Mouse (Mus musculus) WW6 (cell line): ENCODE results near the gene Pdgfa.

Experiments used
- DNase-seq: peaks from one replicate; pipeline ENCODE4 v3.0.0-alpha.2; 2013; ENCODE audit warnings: low read depth, low spot score

Gene Pdgfa

DNA sequence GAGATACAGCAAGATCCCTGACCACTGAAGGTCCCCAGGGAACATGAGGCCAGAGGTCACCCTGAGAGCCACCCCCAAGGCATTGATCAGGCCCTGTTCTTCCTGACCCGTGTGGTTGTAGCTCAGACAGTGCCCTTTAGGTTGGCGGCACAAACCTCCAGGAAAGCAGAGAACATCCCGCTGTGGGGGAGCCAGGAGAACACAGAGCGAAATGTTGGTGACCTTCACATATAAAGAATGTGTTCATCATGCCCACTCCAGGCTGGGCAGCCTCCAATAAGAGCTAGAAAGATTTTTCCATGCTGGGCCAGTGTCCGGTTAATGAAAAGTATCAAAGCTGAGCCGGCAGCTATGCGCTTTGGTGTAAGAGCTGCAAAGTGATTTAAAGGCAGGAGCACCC, 43.2 kb downstream of the Pdgfa start:
- no peak for DNase-seq

DNA sequence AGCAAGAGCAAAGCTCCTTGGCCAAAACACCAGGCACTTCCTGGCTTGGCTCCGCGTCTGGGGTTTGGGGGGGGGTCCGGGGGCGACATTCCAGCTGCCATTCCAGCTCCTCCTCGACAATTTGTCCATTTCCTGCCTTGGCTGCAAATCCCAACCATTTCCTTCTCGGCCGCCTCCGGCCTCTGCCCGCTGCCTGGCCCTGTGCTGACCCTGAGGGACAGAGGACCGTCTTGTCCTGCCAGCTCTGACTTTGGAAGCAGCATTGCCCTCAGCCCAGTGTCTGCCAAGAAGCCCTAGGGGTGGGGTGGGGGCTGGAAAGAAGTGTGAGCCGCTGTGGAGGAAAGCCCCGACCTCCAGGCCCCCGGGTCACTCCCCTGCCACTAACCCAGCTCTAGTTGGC, 44.2 kb downstream of the Pdgfa start:
- no peak for DNase-seq

DNA sequence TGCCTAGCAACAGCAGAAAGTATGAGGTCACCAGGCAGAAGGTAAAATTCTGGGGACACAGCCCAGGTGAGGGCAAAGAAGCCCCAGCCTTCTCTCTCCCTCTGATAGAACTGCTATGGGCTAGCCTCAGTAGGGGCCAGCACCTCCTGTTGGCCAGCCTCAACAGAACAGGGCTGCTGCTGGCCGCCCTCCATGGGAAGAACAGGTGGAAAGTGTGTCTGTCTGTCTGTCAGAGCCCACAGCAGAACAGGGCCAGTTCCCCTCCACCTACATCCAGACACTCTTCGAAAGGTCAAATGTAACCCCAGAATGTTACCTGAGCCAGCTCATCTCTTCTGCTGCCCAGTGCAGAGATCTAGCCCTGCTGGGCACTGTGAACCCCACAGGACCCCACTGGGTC, 45.9 kb downstream of the Pdgfa start:
- DNase-seq: no peak

DNA sequence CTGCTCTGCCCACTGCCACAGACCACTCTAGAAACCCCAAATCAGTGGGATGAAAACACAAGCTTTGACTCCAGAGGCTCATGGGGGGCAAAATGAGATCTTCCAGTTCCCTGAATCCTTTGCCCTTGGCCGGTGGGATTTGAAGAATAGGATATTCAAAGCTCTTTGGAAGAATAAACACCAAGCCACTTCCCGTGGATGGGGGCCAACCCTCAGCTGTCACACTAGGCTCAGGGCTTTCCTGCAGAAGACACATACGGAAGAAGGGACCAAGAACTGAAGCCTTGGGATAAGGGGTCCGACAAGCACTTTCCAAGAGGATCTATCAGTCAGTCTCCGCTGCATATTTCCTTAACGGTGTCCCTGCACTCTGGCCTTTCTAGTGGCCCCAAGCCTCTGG, 48.0 kb downstream of the Pdgfa start:
- no peak for DNase-seq

DNA sequence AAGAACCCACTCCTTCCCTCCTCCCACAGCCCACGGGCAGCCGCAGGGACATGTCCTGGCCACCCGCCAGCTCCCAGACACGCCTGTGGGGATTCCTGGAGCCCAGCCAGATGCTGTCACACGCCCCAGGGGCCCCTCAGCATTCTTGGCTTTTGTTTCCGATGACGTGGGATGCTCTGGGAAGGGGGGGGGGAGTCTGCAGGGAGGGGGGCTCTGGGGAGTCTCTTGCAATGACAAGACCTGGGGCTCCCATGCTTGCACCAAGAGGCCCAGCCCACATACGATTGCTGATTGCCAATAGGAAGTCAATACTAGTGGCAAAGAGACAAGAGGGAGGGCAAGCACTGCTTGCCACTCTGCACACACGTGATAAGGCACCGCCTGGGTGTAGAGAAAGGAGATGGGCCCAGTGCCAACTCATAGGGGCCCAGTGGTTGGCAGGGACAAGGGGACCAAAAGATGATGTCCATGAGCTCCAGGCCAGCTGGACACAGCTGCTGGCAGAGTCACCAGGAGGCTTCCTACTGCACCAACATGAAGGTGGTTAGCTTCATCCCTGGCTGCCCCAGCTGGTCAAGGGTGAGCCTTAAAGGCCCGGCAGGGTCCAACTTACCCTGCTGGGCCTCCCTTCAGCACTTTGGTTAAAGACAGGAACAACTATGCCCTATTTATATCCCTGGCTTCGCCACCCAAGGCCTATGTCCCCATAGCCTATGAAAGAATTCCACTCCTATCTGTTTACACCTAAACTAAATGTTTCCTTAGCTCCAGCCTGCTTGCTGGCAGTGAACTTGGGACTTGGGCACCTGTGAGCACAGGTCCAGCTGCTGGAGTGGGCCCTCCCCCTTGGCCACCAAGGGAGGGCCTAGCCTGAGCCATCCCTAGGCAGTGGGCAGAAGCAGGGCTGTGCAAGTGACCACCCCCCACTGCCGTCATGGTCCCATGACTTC, 48.9 kb downstream of the Pdgfa start:
- DNase-seq: no peak

DNA sequence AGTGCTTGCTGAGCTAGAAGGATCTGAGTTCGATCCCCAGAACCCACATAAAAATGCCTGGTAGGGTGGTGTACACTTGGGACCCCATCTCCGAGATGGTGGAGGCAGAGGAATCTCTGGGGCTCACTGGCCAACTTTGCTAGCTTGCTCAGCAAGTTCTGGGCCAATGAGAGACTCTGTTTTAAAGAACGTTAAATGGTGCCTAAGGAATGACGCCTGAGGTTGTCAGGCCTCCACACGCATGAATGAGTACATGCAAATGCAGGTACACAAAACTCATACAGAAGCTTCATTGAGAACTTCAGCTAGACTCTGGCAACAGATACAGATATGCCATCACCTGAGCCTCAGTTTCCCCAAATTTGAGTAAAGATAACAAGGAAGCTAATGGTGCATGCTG, 49.7 kb downstream of the Pdgfa start:
- DNase-seq: no peak

DNA sequence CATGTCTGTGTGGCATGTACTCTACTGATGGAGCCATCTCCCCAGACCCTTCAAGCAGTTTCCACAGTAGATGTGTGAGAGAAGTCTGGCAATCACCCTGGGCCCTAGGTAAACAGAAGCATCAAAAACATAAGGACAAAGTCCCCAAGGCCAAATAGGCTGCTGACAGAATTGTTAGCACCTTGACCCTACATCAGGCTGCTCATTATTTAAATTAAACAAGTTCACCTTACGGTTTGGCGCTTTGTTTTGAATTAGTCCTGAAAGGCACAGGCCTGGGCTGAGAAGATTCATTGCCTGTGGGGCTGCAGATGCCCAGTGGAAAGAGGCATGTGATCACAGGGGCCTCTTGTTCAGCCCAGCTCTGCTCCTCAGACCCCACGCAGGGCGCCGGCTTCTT, 50.2 kb downstream of the Pdgfa start:
- DNase-seq: no peak

DNA sequence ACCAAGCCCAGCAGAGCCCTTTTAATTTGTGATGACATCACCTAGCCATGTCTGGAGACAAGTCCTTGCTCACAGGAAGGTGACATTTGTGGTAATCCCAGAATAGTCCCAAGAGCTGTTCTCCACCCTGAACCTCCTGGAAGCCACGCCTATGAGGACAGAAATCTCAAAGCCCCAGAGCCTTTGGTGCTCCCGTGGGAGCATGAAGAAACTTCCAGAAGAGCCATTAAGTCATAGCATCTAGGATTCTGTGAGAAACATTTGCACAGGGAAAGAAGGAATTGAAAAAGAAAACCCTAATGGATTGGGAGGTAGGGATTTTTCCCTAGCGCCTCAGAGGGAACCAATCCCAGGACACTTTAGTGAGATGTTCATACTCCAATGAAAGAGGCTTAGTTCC, 52.2 kb downstream of the Pdgfa start:
- no peak for DNase-seq

DNA sequence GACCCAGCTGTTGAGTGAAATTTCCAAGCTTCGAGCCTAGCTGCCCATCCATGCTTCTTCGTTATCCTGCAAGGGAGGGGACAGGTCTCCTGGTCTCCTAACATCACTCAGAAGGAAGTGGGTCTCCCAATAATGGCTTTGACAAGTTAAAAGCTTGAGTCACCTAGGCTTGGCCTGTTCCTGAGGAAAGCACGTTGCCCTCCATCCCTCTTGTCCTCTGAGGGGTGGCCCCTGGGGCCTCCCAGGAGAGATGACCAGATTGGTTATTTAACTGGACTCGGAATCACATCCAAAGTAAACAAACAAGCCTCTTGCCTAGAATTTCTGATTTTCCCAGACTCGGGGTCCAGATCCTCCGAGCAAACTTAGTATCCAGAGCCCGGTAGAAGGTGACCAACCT, 52.6 kb downstream of the Pdgfa start:
- DNase-seq: no peak

DNA sequence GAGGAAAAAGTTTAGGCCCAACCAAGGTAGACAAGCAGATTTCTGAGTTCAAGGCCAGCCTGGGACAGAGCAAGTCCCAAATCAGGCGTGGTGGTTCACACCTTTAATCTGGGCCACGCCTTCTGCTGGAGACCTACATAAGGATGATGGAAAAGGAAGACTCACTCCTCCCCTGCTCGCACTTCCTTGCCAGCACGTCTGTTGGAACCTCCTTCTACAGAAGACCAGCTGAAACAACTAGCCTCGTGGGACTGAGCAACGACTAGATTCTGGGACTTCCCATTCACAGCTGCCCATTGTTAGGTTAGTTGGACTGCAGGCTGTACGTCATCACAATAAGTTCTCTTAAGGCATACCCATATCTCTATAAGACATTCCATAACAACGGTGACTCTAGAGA, 55.3 kb downstream of the Pdgfa start:
- DNase-seq: no peak

DNA sequence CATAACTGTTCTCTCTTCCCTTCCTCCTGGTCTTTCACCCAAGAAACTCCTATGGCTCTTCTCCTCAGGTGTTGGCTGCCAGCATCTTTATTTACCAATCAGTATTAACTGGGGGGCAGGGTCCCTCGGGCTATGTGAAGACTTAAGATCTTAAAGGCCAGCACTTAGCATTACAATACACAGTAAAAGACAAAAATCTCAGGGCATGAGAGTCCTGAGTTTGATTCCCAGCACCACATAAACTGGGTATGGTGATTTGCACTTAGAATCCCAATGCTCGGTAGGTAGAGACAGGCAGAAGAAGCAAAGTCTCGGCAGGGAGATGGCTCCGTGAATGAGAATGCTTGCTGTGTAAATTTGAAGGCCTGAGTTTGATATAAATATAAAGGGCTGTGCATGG, 56.6 kb downstream of the Pdgfa start:
- no peak for DNase-seq

DNA sequence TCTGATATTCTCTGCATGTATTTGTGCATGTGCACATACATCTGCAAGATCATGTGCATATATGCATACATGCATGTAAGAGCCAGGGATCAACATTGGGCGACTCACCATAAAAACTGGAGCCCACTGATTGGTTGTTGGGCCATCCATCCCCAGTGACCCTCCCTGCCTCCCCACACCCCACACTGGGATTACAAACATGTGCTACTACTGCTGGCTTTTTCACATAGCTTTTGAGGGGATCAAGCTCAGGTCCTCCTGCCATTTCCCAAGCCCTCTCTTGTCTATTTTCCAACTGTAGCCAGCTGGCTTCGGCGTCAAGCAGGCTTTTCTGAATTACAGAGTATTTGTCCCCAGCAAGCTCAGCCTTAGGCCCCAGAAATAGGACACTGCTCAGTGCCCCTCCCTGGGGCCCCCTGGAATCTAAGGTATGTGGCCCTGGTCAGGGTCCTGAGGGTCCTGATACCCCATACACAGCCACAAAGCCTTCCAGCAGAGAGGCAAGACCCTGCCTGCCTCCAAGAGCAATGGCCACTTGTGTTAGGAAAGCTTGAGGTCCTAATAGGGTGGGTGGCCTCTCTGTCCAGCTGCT, 58.5 kb downstream of the Pdgfa start:
- no peak for DNase-seq

DNA sequence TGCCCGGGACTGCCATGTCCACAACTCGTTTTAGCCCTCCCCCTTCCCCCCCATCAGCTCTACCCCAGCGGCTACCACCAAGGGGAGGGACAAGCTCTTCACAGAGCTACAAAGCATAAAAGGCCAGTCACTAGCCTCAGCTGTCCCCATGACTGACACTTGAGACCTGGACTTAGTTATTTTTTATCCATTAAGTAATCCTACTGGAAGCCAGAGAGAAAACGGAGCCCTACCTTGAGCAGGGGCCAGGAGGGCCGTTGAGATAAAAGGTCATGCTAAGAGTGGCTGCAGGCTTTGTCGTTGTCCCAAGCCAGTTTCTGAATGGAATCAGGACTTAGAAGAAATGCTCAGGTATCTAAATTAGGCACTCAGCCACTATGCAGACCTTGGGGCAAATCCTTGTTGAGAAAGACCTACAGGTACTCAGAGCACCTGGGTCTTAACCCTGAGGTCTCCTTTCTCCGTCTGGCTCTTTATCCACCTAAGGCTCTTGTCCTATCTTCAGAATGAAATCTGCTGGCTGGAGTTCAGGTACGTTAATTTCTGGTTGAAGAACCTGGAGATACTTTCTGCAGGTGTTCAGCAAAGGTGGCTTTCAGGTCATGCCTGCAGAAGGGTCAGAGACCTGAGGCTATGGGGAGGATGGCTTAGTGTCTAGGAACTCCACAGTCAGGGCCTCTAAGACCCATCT, 60.6 kb downstream of the Pdgfa start:
- DNase-seq: no peak

DNA sequence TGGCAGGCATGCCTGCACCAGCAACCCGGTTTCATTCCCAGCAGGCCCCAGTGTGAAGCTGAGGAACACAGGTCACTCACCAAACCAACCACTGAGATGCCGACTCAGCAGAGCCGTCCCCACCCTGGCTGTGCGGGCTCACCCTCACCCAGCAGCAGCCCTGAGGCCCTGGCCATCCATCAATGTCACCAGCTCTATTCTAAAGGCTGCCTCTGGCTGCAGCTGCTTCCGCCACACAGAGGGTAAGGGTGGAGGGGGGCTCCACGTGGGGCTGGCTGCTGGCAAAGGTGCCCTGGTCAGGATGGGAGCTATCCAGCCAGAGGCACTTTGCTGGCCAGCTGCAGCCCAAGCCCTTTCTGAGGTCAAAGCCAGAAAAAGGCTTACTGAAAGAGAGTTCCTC, 62.6 kb downstream of the Pdgfa start:
- DNase-seq: no peak

DNA sequence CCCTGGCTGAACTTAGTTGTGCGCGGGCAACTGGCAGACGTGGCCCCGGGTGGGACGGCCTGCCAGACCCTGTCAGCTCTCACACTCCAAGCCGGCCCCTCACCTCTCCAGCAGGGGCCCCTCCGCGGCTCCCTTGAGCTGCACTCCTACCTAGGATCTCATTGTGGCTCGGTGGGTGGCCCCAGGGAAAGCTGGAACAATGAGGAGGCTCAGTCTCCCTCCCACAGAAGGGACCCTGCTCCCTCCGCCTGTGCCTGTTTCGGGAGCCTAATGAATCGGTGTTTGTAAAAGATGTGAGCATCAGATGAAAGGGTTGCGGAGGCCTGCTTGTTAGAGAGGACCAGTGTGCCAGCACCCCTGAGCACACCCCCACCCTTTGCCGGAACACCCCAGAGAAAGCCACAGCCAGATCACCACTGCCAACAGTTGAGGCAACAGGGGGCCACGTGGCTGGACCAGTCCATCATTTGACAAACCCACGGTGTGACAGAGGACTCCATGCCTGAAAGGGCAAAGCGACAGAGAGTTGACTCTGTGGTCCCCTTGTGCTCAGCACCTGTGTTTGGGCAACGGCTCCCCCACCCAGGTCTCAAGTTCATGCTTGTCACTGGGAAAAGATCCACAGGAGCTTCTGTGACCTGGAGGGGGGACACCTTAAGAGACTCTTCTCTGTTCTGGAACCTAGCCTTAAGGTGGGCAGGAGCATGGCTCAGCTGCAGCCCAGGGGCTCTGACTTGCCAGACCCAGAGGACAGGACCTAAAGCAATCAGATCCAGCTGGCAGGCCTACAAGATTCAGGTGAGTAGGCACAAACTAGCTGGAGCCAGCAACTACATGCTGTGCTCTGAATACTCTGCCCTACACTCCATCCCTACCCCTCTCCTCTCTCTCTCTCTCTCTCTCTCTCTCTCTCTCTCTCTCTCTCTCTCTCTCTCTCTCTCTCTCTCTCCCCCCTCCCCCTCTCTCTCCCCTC, 64.4 kb downstream of the Pdgfa start:
- no peak for DNase-seq

DNA sequence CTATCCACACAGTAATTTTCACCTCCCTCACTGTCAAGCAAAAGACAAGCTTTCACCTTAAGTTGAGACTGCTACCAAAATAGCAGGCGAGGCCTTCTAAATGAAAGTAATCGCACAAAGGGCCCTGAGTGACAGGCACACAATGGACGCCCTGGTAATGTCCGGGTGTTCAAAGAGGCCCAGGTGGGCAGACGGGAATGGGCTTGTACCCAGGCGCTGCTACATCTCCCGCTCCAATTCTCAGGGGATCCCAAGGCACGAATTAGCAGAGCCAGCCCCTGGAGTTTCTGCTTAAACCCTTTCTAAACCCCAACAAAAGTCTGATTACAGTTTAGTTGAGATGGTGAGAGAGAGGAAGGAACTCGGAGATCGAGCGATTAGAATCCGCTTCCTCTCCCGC, 65.3 kb downstream of the Pdgfa start:
- DNase-seq: no peak

DNA sequence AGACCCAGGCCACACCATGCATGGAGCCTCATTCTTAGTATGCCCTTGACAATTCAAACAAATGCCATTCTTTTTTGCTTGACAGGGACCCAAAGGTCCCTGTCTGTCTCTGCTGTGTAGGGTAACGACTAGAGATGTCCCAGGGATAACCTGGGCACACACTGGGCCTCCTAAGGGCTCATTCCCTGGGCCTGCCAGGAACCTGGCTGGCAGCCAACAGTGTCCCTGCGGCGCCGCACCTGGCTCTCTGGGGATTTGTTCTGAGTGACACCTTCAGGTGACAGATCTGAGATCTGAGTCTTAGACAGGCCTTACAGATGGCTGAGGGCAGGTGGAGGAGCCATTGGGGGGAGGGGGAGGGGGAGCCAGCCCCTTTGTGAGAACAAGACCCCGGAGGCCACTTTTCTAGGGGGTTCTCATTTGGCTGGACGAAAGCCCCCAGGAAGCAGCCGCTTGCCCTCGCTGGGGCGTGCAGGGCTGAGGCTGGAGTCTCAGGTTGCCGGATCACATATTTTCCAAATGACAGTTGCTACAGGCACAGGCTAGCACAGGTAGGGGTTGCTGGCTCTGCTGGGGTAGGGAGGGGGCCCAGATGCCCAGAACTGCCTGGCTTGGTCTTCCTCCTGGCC, 67.2 kb downstream of the Pdgfa start:
- no peak for DNase-seq
